Mouse (Mus musculus): ENCODE measurements at regions not wholly inside any gene's neighbourhood (a gene's known extent, or its start where the extent isn't known, plus 50 kb on each side); places are given as distances from the start of the nearest gene placed in this dataset.

GRCm38 (mm10) chr8:4411126-4411525 lies 81.7 kb upstream of the Cers4 start:
- no peak for DNase-seq (ENCODE audit: low spot score in 2 of 2)

- no peak for DNase-seq (ENCODE audit: low spot score in 2 of 2)
These were observed 81.0 kb upstream of the Cers4 start for GRCm38 (mm10) chr8:4411836-4412235.

DNA sequence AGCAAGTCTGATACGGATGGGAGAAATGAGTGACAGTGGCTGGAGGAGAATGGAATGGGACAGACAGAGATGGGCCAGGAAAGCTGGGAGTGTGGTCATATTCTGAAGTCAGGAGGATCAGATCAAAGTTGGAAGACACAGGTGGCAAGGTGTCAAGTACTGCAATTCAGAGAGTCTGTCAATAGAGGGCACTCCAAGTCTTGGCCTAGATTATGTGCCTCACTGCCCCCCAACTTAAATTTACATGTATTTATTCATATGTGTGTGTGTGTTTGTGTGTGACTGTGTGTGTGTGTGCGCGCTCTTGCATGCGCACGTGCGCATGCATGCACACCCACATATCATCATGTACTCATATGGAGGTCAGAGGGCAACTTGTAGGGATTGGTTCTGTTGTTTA lies 79.6 kb upstream of the Cers4 start:
- peak in 1 of 2 experiments; percentile 9 for DNase-seq (ENCODE audit: low spot score in 2 of 2)

DNA sequence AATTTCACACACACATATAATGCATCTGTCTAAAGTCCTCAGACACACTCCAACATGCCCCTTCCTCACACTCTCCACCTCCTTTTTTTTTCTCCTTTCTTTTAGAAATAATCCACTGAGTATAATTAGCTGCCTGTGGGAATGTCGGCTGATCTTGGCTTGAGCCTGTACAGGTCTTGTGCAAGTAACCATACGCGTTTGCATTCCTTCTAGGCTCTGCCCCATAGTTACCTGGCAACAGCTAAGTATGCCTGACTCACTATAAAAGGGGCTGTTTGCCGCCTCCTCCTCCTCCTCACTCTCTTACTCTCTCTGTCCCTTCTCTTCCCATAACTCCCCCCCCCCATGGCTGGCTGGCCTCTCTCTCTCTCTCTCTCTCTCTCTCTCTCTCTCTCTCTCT lies 79.1 kb upstream of the Cers4 start:
- peak in 1 of 2 experiments; percentile 7 for DNase-seq (ENCODE audit: low spot score in 2 of 2)

GRCm38 (mm10) chr8:4417141-4417540 lies 75.7 kb upstream of the Cers4 start:
- peak in 1 of 2 experiments; percentile 48 for DNase-seq (ENCODE audit: low spot score in 2 of 2)

GRCm38 (mm10) chr8:4433161-4433560 lies 59.7 kb upstream of the Cers4 start:
- DNase-seq (ENCODE audit: low spot score in 2 of 2): no peak

GRCm38 (mm10) chr8:4436546-4436945 lies 56.3 kb upstream of the Cers4 start:
- DNase-seq (ENCODE audit: low spot score in 2 of 2): no peak

All from spleen, postnatal 4 days (tissue).